Mouse (Mus musculus) spleen, postnatal 36 days (tissue): ENCODE measurements around the gene Bcat2.
A peak's percentile ranks its signal among the peaks of the same experiment; 100 is the strongest.

ENCODE experiments used
- DNase-seq, 2 experiments: peaks; one replicate each; pipeline ENCODE4 v3.0.0; 2022; ENCODE audit warnings: low spot score in 2 of 2, mixed read lengths in 1 of 2

Gene Bcat2

GRCm38 (mm10) chr7:45550821-45551511 is 19.0 kb upstream of the Bcat2 start:
- no peak for DNase-seq

GRCm38 (mm10) chr7:45551512-45551883 is 18.5 kb upstream of the Bcat2 start:
- no peak for DNase-seq

- DNase-seq = no peak
Measured at GRCm38 (mm10) chr7:45553519-45553918, 16.4 kb upstream of the Bcat2 start.

GRCm38 (mm10) chr7:45553990-45554389 is 16.0 kb upstream of the Bcat2 start:
- DNase-seq = no peak

- DNase-seq = no peak
Measured at GRCm38 (mm10) chr7:45554744-45555143, 15.2 kb upstream of the Bcat2 start, which contains the start of gene Hsd17b14. Gene Hsd17b14 (plus strand): TSS chr7:45554893.

- DNase-seq = peak; percentile 71 to 77
Measured at GRCm38 (mm10) chr7:45555787-45556186, 14.2 kb upstream of the Bcat2 start.

GRCm38 (mm10) chr7:45558907-45559306 is 11.0 kb upstream of the Bcat2 start:
- DNase-seq = no peak

GRCm38 (mm10) chr7:45560241-45560640 is 9.7 kb upstream of the Bcat2 start:
- DNase-seq = no peak

GRCm38 (mm10) chr7:45560843-45561623 is 8.9 kb upstream of the Bcat2 start:
- DNase-seq = peak; percentile 65 to 76

GRCm38 (mm10) chr7:45561624-45562520 is 8.1 kb upstream of the Bcat2 start:
- DNase-seq = no peak

- no peak for DNase-seq
Measured at GRCm38 (mm10) chr7:45564811-45565210, 5.1 kb upstream of the Bcat2 start.

- DNase-seq = no peak
Measured at GRCm38 (mm10) chr7:45565446-45565845, 4.5 kb upstream of the Bcat2 start.

GRCm38 (mm10) chr7:45567112-45567779 is 2.7 kb upstream of the Bcat2 start:
- no peak for DNase-seq

- DNase-seq = peak; percentile 91 to 92
Measured at GRCm38 (mm10) chr7:45567780-45568516, 2.0 kb upstream of the Bcat2 start.

- no peak for DNase-seq
Measured at GRCm38 (mm10) chr7:45568601-45569473, 1.1 kb upstream of the Bcat2 start.

GRCm38 (mm10) chr7:45571966-45572365 is 2.0 kb downstream of the Bcat2 start:
- no peak for DNase-seq

GRCm38 (mm10) chr7:45573954-45574353 is 4.0 kb downstream of the Bcat2 start:
- no peak for DNase-seq

- no peak for DNase-seq
Measured at GRCm38 (mm10) chr7:45574472-45575379, 4.8 kb downstream of the Bcat2 start.

GRCm38 (mm10) chr7:45585923-45586322 is 16.0 kb downstream of the Bcat2 start:
- no peak for DNase-seq
